Mouse (Mus musculus) MEL (cell line): ENCODE measurements at regions not wholly inside any gene's neighbourhood (a gene's known extent, or its start where the extent isn't known, plus 50 kb on each side); places are given as distances from the start of the nearest gene placed in this dataset.

Experiments used
- DNase-seq: peaks from one replicate; pipeline ENCODE4 v3.0.0; 2011; ENCODE audit warnings: low read depth, low spot score
- H3K27ac ChIP-seq: 2 replicates; pipeline ENCODE4 v1.5.1; 2012; ENCODE audit warnings: low read depth, mild to moderate bottlenecking, control low read depth, low read length, moderate library complexity; ENCODE audit not compliant: control insufficient read depth
- H3K27me3 ChIP-seq, 2 experiments: fragments of 150-350 bp in 1 of 2; sonication (generic) in 1 of 2; 2 replicates each; pipeline ENCODE4 v1.6.1; 2012; ENCODE audit warnings: low read length in 2 of 2, mild to moderate bottlenecking in 2 of 2, improper control_type of control experiment in 1 of 2, moderate library complexity in 1 of 2; ENCODE audit not compliant: insufficient read depth in 2 of 2, control insufficient read depth in 1 of 2
- H3K36me3 ChIP-seq, 2 experiments: 2 replicates each; pipeline ENCODE4 v1.6.1; 2012 to 2014; ENCODE audit warnings: low read length in 2 of 2, improper control_type of control experiment in 1 of 2, inconsistent platforms in 1 of 2, mild to moderate bottlenecking in 1 of 2; ENCODE audit not compliant: insufficient read depth in 2 of 2, control insufficient read depth in 1 of 2
- H3K4me1 ChIP-seq, 2 experiments: fragments of 150-350 bp in 1 of 2; sonication (generic) in 1 of 2; 2 replicates each; pipeline ENCODE4 v1.6.1; 2012; ENCODE audit warnings: low read length in 2 of 2, improper control_type of control experiment in 1 of 2, mild to moderate bottlenecking in 1 of 2; ENCODE audit not compliant: insufficient read depth in 2 of 2, control insufficient read depth in 1 of 2
- H3K4me3 ChIP-seq, 2 experiments: fragments of 150-350 bp in 1 of 2; sonication (generic) in 1 of 2; 2 replicates each; pipeline ENCODE4 v1.5.1; 2012; ENCODE audit warnings: low read depth in 2 of 2, low read length in 2 of 2, mild to moderate bottlenecking in 2 of 2, moderate library complexity in 2 of 2, control low read depth in 1 of 2, improper control_type of control experiment in 1 of 2; ENCODE audit not compliant: control insufficient read depth in 1 of 2, insufficient read depth in 1 of 2
- H3K79me2 ChIP-seq: 2 replicates; pipeline ENCODE4 v1.6.1; 2012; ENCODE audit warnings: mild to moderate bottlenecking, low read length, moderate library complexity; ENCODE audit not compliant: control insufficient read depth, poor library complexity, insufficient read depth
- H3K9ac ChIP-seq: 2 replicates; pipeline ENCODE4 v1.6.1; 2012; ENCODE audit warnings: low read depth, mild to moderate bottlenecking, control low read depth, low read length, moderate library complexity; ENCODE audit not compliant: control insufficient read depth, poor library complexity, severe bottlenecking
- H3K9me3 ChIP-seq: fragments of 150-350 bp; sonication (generic); replicated peaks from 2 replicates; pipeline ENCODE4 v1.6.1; 2012; ENCODE audit warnings: mild to moderate bottlenecking, low read length, improper control_type of control experiment, moderate library complexity; ENCODE audit not compliant: insufficient read depth
- BHLHE40 ChIP-seq: IDR thresholded peaks from 2 replicates; pipeline ENCODE4 v1.6.1; 2012; ENCODE audit warnings: low read depth, mild to moderate bottlenecking, inconsistent platforms, low read length, improper control_type of control experiment, borderline replicate concordance
- CHD2 ChIP-seq: IDR thresholded peaks from 2 replicates; pipeline ENCODE4 v1.6.1; 2011; ENCODE audit warnings: low read length, improper control_type of control experiment
- ELF1 ChIP-seq: IDR thresholded peaks from 2 replicates; pipeline ENCODE4 v1.6.1; 2014; ENCODE audit warnings: low read depth, mild to moderate bottlenecking, inconsistent platforms, low read length, improper control_type of control experiment, moderate library complexity
- EP300 ChIP-seq, 2 experiments: IDR thresholded peaks; 2 replicates each; pipeline ENCODE4 v1.6.1; 2011; ENCODE audit warnings: improper control_type of control experiment in 2 of 2, low read length in 2 of 2, low read depth in 1 of 2, mild to moderate bottlenecking in 1 of 2
- ETS1 ChIP-seq: IDR thresholded peaks from 2 replicates; pipeline ENCODE4 v1.6.1; 2012; ENCODE audit warnings: low read depth, mild to moderate bottlenecking, inconsistent platforms, low read length, improper control_type of control experiment, moderate library complexity
- GABPA ChIP-seq: IDR thresholded peaks from 2 replicates; pipeline ENCODE4 v1.6.1; 2012; ENCODE audit warnings: low read depth, mild to moderate bottlenecking, inconsistent platforms, low read length, improper control_type of control experiment, moderate library complexity
- GATA1 ChIP-seq: IDR thresholded peaks from 2 replicates; pipeline ENCODE4 v1.6.1; 2011; ENCODE audit warnings: low read depth, low read length, improper control_type of control experiment
- HCFC1 ChIP-seq: IDR thresholded peaks from 2 replicates; pipeline ENCODE4 v1.6.1; 2012; ENCODE audit warnings: low read depth, mild to moderate bottlenecking, inconsistent platforms, low read length, improper control_type of control experiment, moderate library complexity
- KAT2A ChIP-seq: conservative IDR thresholded peaks from 2 replicates; pipeline ENCODE4 v1.6.1; 2012; ENCODE audit warnings: low read depth, low read length, improper control_type of control experiment, inconsistent platforms
- MAFK ChIP-seq: IDR thresholded peaks from 2 replicates; pipeline ENCODE4 v1.6.1; 2011; ENCODE audit warnings: low read depth, mild to moderate bottlenecking, low read length, improper control_type of control experiment, borderline replicate concordance
- MAZ ChIP-seq: IDR thresholded peaks from 2 replicates; pipeline ENCODE4 v1.6.1; 2012; ENCODE audit warnings: low read depth, mild to moderate bottlenecking, inconsistent platforms, low read length, improper control_type of control experiment
- MEF2A ChIP-seq: IDR thresholded peaks from 2 replicates; pipeline ENCODE4 v1.6.1; 2014; ENCODE audit warnings: low read depth, mild to moderate bottlenecking, inconsistent platforms, low read length, improper control_type of control experiment; ENCODE audit not compliant: poor library complexity, insufficient replicate concordance, severe bottlenecking; ENCODE audit errors: extremely low read depth
- MXI1 ChIP-seq: IDR thresholded peaks from 2 replicates; pipeline ENCODE4 v1.6.1; 2011; ENCODE audit warnings: mild to moderate bottlenecking, low read depth, low read length, improper control_type of control experiment
- NELFE ChIP-seq: IDR thresholded peaks from 2 replicates; pipeline ENCODE4 v1.6.1; 2011; ENCODE audit warnings: low read depth, low read length, improper control_type of control experiment
- POLR2A ChIP-seq, 2 experiments: IDR thresholded peaks; 2 replicates each; pipeline ENCODE4 v1.6.1; 2011 to 2012; ENCODE audit warnings: low read length in 2 of 2, mild to moderate bottlenecking in 2 of 2, control low read depth in 1 of 2, improper control_type of control experiment in 1 of 2, low read depth in 1 of 2, moderate library complexity in 1 of 2; ENCODE audit not compliant: control insufficient read depth in 1 of 2, insufficient read depth in 1 of 2, poor library complexity in 1 of 2
- POLR2AphosphoS2 ChIP-seq: IDR thresholded peaks from 2 replicates; pipeline ENCODE4 v1.6.1; 2011; ENCODE audit warnings: low read length, improper control_type of control experiment
- POLR2AphosphoS5 ChIP-seq: IDR thresholded peaks from 2 replicates; pipeline ENCODE4 v1.6.1; 2012; ENCODE audit warnings: low read depth, borderline replicate concordance, mild to moderate bottlenecking, inconsistent platforms, low read length, moderate library complexity, mixed read lengths
- SIN3A ChIP-seq: IDR thresholded peaks from 2 replicates; pipeline ENCODE4 v1.6.1; 2012; ENCODE audit warnings: low read length, improper control_type of control experiment, inconsistent platforms
- SMC3 ChIP-seq: IDR thresholded peaks from 2 replicates; pipeline ENCODE4 v1.6.1; 2011; ENCODE audit warnings: low read depth, low read length, improper control_type of control experiment
- TAL1 ChIP-seq: IDR thresholded peaks from 2 replicates; pipeline ENCODE4 v1.6.1; 2012; ENCODE audit warnings: mild to moderate bottlenecking, inconsistent platforms, low read length, moderate library complexity, mixed read lengths
- TBP ChIP-seq: IDR thresholded peaks from 2 replicates; pipeline ENCODE4 v1.8.0; 2011; ENCODE audit warnings: low read depth, low read length, improper control_type of control experiment
- TCF12 ChIP-seq: IDR thresholded peaks from 2 replicates; pipeline ENCODE4 v1.6.1; 2014; ENCODE audit warnings: low read depth, mild to moderate bottlenecking, inconsistent platforms, low read length, improper control_type of control experiment, moderate library complexity
- UBTF ChIP-seq: IDR thresholded peaks from 2 replicates; pipeline ENCODE4 v1.6.1; 2012; ENCODE audit warnings: low read depth, mild to moderate bottlenecking, inconsistent platforms, low read length, improper control_type of control experiment, moderate library complexity, borderline replicate concordance; ENCODE audit not compliant: insufficient read depth
- USF1 ChIP-seq: IDR thresholded peaks from 2 replicates; pipeline ENCODE4 v1.6.1; 2014; ENCODE audit warnings: low read depth, mild to moderate bottlenecking, inconsistent platforms, low read length, improper control_type of control experiment, moderate library complexity
- USF2 ChIP-seq, 2 experiments: IDR thresholded peaks; 2 replicates each; pipeline ENCODE4 v1.6.1; 2011 to 2012; ENCODE audit warnings: improper control_type of control experiment in 2 of 2, low read length in 2 of 2, borderline replicate concordance in 1 of 2, inconsistent platforms in 1 of 2, low read depth in 1 of 2, mild to moderate bottlenecking in 1 of 2; ENCODE audit not compliant: insufficient read depth in 1 of 2
- ZC3H11A ChIP-seq: IDR thresholded peaks from 2 replicates; pipeline ENCODE4 v1.6.1; 2012; ENCODE audit warnings: low read depth, mild to moderate bottlenecking, inconsistent platforms, low read length, improper control_type of control experiment
- ZKSCAN1 ChIP-seq: IDR thresholded peaks from 2 replicates; pipeline ENCODE4 v1.6.1; 2012; ENCODE audit warnings: low read depth, mild to moderate bottlenecking, inconsistent platforms, low read length, improper control_type of control experiment, moderate library complexity
- ZMIZ1 ChIP-seq: IDR thresholded peaks from 2 replicates; pipeline ENCODE4 v1.6.1; 2012; ENCODE audit warnings: low read depth, mild to moderate bottlenecking, inconsistent platforms, low read length, improper control_type of control experiment, moderate library complexity
- ZNF384 ChIP-seq: IDR thresholded peaks from 2 replicates; pipeline ENCODE4 v1.6.1; 2012; ENCODE audit warnings: low read depth, mild to moderate bottlenecking, inconsistent platforms, low read length, improper control_type of control experiment

DNA sequence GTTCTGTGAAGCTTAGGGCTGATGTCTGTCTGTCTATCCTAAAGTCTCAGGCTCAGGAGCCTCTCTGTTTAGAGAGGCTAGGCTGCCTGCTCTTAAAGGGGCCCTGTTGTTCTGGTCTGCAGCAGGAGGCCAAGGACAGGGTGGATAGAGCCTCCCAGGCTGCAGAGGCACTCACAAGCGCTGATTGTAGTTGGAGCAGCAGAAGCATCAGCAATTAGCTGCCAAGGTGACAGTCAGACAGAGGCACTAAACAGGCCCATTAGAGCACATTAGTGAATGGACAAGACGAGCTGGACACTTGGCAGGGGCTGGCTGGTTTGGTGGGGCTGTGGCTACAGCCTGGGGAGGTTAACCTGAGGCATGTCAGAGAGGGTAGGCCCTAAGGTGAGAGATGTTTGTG lies 93.8 kb upstream of the Unc5b start:
- no peaks in the 10 kb centered on the region for H3K4me1 ChIP-seq

GRCm38 (mm10) chr10:60923806-60924205 lies 92.4 kb upstream of the Unc5b start:
- no peaks in the 10 kb centered on the region for H3K27me3 ChIP-seq

More for the DNA sequence above, 93.8 kb upstream of the Unc5b start:
- TF ChIP-seq BHLHE40: no peak
- no peak for TF ChIP-seq MXI1
- no peak for TF ChIP-seq MAZ
- TF ChIP-seq POLR2AphosphoS5: no peak
- no peak for TF ChIP-seq ELF1
- TF ChIP-seq ZMIZ1: no peak
- TF ChIP-seq ZKSCAN1: no peak
- no peak for TF ChIP-seq MAFK
- TF ChIP-seq GABPA: no peak
- TF ChIP-seq ETS1: no peak
- Histone ChIP-seq H3K4me3 (no peak overlapping the region), H3K36me3 (no peaks in the 10 kb centered on the region), H3K9ac (no peak overlapping the region), H3K9me3 (no peaks in the 10 kb centered on the region), H3K27ac (no peak overlapping the region), H3K27me3 (no peaks in the 10 kb centered on the region), H3K79me2 (no peaks in the 10 kb centered on the region)
- no peak for DNase-seq

GRCm38 (mm10) chr10:60920621-60921020 lies 89.2 kb upstream of the Unc5b start:
- Histone ChIP-seq H3K36me3 (no peaks in the 10 kb centered on the region), H3K27me3 (no peaks in the 10 kb centered on the region), H3K79me2 (no peaks in the 10 kb centered on the region), H3K27ac (no peak overlapping the region), H3K9ac (no peak overlapping the region), H3K9me3 (no peaks in the 10 kb centered on the region), H3K4me1 (no peaks in the 10 kb centered on the region), H3K4me3 (no peak overlapping the region)
- no peak for DNase-seq
- no peak for TF ChIP-seq USF1
- TF ChIP-seq SMC3: no peak
- TF ChIP-seq MXI1: no peak
- TF ChIP-seq POLR2A (IDR thresholded peaks at IDR 0.05; ENCODE audit: control insufficient read depth in 1 of 2, insufficient read depth in 1 of 2, low read depth in 1 of 2, low read length in 2 of 2, poor library complexity in 1 of 2): no peak
- no peak for TF ChIP-seq USF2 (IDR thresholded peaks at IDR 0.05; ENCODE audit: borderline replicate concordance in 1 of 2, insufficient read depth in 1 of 2, low read depth in 1 of 2, low read length in 2 of 2)
- TF ChIP-seq GATA1: no peak
- no peak for TF ChIP-seq NELFE
- TF ChIP-seq POLR2AphosphoS2: no peak
- TF ChIP-seq ZC3H11A: no peak
- no peak for TF ChIP-seq MAFK
- no peak for TF ChIP-seq KAT2A
- TF ChIP-seq UBTF: no peak
- no peak for TF ChIP-seq TBP
- TF ChIP-seq SIN3A: no peak
- TF ChIP-seq HCFC1: no peak
- TF ChIP-seq GABPA: no peak

More at GRCm38 (mm10) chr10:60923806-60924205, 92.4 kb upstream of the Unc5b start:
- no peaks in the 10 kb centered on the region for H3K9me3 ChIP-seq
- H3K36me3 ChIP-seq: no peaks in the 10 kb centered on the region
- no peak for DNase-seq
- no peak overlapping the region for H3K27ac ChIP-seq
- H3K79me2 ChIP-seq: no peaks in the 10 kb centered on the region
- no peak overlapping the region for H3K9ac ChIP-seq
- no peak overlapping the region for H3K4me3 ChIP-seq
- TF ChIP-seq BHLHE40 (no peak), ZC3H11A (no peak), MAZ (no peak), TCF12 (no peak), ZNF384 (no peak), CHD2 (no peak), TAL1 (no peak), ZKSCAN1 (no peak), SMC3 (no peak), EP300 (IDR thresholded peaks at IDR 0.05; ENCODE audit: low read depth in 1 of 2, low read length in 2 of 2) (no peak), HCFC1 (no peak), GABPA (no peak), GATA1 (no peak), MEF2A (no peak), ELF1 (no peak)
- no peaks in the 10 kb centered on the region for H3K4me1 ChIP-seq
